Mouse (Mus musculus): ENCODE measurements at regions not wholly inside any gene's neighbourhood (a gene's known extent, or its start where the extent isn't known, plus 50 kb on each side); places are given as distances from the start of the nearest gene placed in this dataset.

- TF ChIP-seq CTCF (IDR thresholded peaks at IDR 0.05; ENCODE audit: control insufficient read depth, insufficient read depth, low read length) (no peak), POLR2A (IDR thresholded peaks at IDR 0.05; ENCODE audit: borderline replicate concordance, control insufficient read depth, low read depth, low read length) (no peak)
Measured at GRCm38 (mm10) chr4:142509386-142509785, 270.2 kb upstream of the Kazn start.
